Mouse (Mus musculus): ENCODE measurements around the gene Gldc. TPM values are rescaled to one million over a fixed set of nuclear protein-coding genes. Genes with fewer than 3 reads are reported as not detected.

The Gldc gene
- polyA plus RNA-seq (2021; fragmentation: Nextera tagmentation): 5.9 and 7.5 TPM in 2 replicates
- long read RNA-seq, experiment 1, partial matches to known transcripts: 17 of 20 reads
- long read RNA-seq, experiment 1, other reads (novel, unspliced or antisense): 1 of 20 reads
- long read RNA-seq, experiment 2, transcript Gldc-201 (25 exons, 3,767 nt): major isoform, 5 of 14 reads
- long read RNA-seq, experiment 2, partial matches to known transcripts: 8 of 14 reads
- long read RNA-seq, experiment 2, other reads (novel, unspliced or antisense): 1 of 14 reads

GRCm38 (mm10) chr19:30174919-30175571, at the start of gene Gldc:
TSS of gene Gldc (minus strand) at chr19:30175429.

Other genes starting within 250 kb of the Gldc start
- gene Trpd52l3, start 171.6 kb downstream of the Gldc start, polyA plus RNA-seq (2021; fragmentation: Nextera tagmentation): not detected in 2 replicates
- 8.3 and 9.1 TPM in 2 replicates for gene Uhrf2, start 144.9 kb downstream of the Gldc start, polyA plus RNA-seq (2021; fragmentation: Nextera tagmentation)
- gene Mbl2, start 57.5 kb upstream of the Gldc start, polyA plus RNA-seq (2021; fragmentation: Nextera tagmentation): not detected in 2 replicates

Data from layer of hippocampus, adult 6 months (tissue).